Mouse (Mus musculus): ENCODE measurements around the gene Gm17428. TPM values are rescaled to one million over a fixed set of nuclear protein-coding genes. Genes with fewer than 3 reads are reported as not detected.
A peak's percentile ranks its signal among the peaks of the same experiment; 100 is the strongest.

Gene Gm17428
- polyA plus RNA-seq, 1 experiment from 2014 or later = not detected

DNA sequence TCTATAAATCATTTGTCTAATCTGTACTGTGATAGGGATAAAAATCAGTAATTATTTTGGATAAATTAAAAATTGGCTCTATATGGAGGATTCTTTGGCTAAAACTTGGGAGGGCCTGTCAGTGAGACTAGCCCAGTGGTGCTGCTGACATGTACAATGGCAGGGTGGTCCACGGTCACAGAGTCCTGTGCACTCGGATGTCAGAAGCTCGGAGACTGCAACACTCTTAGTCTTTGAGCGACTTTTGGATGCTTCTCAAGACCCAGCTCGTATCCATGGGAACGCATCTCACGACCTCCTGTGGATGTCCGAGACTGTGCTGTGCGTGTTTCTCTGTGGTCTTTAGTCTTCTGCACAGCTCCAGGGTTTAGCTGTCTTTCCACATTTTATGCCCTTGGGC lies 43.7 kb downstream of the Gm17428 start:
- H3K27me3 ChIP-seq (replicated peaks; ENCODE audit: insufficient read depth, low read length) = no peaks in the 10 kb centered on the region
- DNase-seq (ENCODE audit: low spot score) (no peak), ATAC-seq (no peak)
- H3K4me1 ChIP-seq (ENCODE audit: insufficient read depth, low read depth, low read length) = no peaks in the 10 kb centered on the region
- WGBS = 86% methylated on average over 9 of the region's 9 CpGs
- TF ChIP-seq CTCF (IDR thresholded peaks at IDR 0.05) (no peak), EP300 (IDR thresholded peaks at IDR 0.05) (no peak)
- H3K27ac ChIP-seq (ENCODE audit: low read length) = no peak overlapping the region
- H3K9ac ChIP-seq (replicated peaks; ENCODE audit: low read depth) = no peak overlapping the region
- H3K9me3 ChIP-seq (ENCODE audit: low read length) = no peaks in the 10 kb centered on the region
- H3K4me2 ChIP-seq (replicated peaks; ENCODE audit: low read depth, low read length) = no peak overlapping the region
- no peak overlapping the region for H3K4me3 ChIP-seq (ENCODE audit: low read depth, low read length)
- peaks cover 17% of the 10 kb centered on the region; the same call in 1 of the 2 replicates for H3K36me3 ChIP-seq (ENCODE audit: insufficient read depth, low read length)

DNA sequence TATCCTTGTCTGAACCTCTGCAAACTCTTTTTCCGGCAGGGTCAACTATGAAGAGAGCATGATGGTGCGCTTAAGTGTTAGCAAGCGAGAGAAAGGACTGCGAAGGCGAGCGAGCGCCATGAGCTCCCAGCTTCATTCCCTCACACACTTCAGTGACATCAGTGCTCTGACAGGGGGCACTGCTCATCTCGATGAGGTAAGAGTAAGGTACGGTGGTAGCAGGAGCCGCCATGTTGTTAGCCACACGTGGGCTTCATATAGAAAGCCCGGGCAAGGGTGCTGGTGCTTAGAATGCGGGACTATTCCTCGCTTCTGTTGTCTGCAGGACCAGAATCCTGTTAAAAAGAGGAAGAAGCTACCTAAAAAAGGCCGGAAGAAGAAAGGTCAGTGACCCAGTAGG lies 46.3 kb downstream of the Gm17428 start:
- Histone ChIP-seq H3K27me3 (replicated peaks; ENCODE audit: insufficient read depth, low read length) (no peaks in the 10 kb centered on the region), H3K36me3 (ENCODE audit: insufficient read depth, low read length) (peaks cover 17% of the 10 kb centered on the region; the same call in 1 of the 2 replicates), H3K4me1 (ENCODE audit: insufficient read depth, low read depth, low read length) (no peaks in the 10 kb centered on the region), H3K4me3 (ENCODE audit: low read depth, low read length) (no peak overlapping the region), H3K9me3 (ENCODE audit: low read length) (no peaks in the 10 kb centered on the region), H3K9ac (replicated peaks; ENCODE audit: low read depth) (no peak overlapping the region), H3K27ac (ENCODE audit: low read length) (no peak overlapping the region), H3K4me2 (replicated peaks; ENCODE audit: low read depth, low read length) (no peak overlapping the region)
- ATAC-seq = no peak
- no peak for DNase-seq (ENCODE audit: low spot score)
- 86% methylated on average over 15 of the region's 15 CpGs for WGBS
- no peak for TF ChIP-seq CTCF (IDR thresholded peaks at IDR 0.05)
- TF ChIP-seq EP300 (IDR thresholded peaks at IDR 0.05) = no peak

DNA sequence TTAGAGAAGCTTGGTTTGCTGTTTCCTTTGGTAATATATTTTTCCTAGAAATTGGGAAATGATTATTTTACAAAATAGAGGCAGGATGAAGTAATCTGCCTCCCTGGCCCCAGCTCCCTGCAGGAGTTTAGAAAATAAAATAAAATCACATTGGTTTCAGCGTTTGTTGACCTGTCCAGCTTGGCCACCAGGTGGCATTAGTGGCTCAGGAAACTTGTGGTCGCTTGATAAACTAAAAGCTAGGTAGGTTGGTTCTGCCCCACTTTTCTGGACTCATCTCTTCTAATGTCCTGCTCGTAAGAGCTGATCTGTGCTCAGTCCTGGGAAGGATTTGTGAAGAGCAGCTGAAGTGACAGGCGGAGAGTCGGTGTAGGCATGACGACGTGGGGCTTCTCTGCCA lies 47.5 kb downstream of the Gm17428 start:
- Histone ChIP-seq H3K27ac (ENCODE audit: low read length) (no peak overlapping the region), H3K36me3 (ENCODE audit: insufficient read depth, low read length) (peaks cover 17% of the 10 kb centered on the region; the same call in 1 of the 2 replicates), H3K4me1 (ENCODE audit: insufficient read depth, low read depth, low read length) (no peaks in the 10 kb centered on the region), H3K9ac (replicated peaks; ENCODE audit: low read depth) (no peak overlapping the region), H3K27me3 (replicated peaks; ENCODE audit: insufficient read depth, low read length) (no peaks in the 10 kb centered on the region), H3K9me3 (ENCODE audit: low read length) (no peaks in the 10 kb centered on the region), H3K4me3 (ENCODE audit: low read depth, low read length) (no peak overlapping the region), H3K4me2 (replicated peaks; ENCODE audit: low read depth, low read length) (no peak overlapping the region)
- 58% methylated on average over 7 of the region's 7 CpGs for WGBS
- ATAC-seq (peak; percentile 43), DNase-seq (ENCODE audit: low spot score) (peak; percentile 73)
- peak; percentile 78 for TF ChIP-seq CTCF (IDR thresholded peaks at IDR 0.05)
- no peak for TF ChIP-seq EP300 (IDR thresholded peaks at IDR 0.05)

DNA sequence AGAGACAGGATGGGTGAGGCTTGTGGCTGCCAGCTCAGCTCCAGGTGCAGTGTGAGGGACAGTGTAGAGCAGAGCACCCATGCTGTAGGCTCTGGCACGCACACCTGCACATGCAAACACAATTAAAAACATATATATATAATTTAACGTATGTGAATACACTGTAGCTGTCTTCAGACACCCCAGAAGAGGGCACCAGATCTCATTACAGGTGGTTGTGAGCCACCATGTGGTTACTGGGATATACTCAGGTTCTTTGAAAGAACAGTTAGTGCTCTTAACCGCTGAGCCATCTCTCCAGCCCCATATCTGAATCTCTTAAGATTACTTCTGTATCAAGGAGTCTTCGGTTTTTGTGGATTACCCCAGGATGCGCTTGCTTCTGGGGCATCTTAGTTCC lies 48.8 kb downstream of the Gm17428 start:
- DNase-seq (ENCODE audit: low spot score) = no peak
- peaks cover 17% of the 10 kb centered on the region; the same call in 1 of the 2 replicates for H3K36me3 ChIP-seq (ENCODE audit: insufficient read depth, low read length)
- H3K9me3 ChIP-seq (ENCODE audit: low read length) = no peaks in the 10 kb centered on the region
- TF ChIP-seq CTCF (IDR thresholded peaks at IDR 0.05) (no peak), EP300 (IDR thresholded peaks at IDR 0.05) (no peak)
- H3K27ac ChIP-seq (ENCODE audit: low read length) = no peak overlapping the region
- no peaks in the 10 kb centered on the region for H3K4me1 ChIP-seq (ENCODE audit: insufficient read depth, low read depth, low read length)
- H3K9ac ChIP-seq (replicated peaks; ENCODE audit: low read depth) = no peak overlapping the region
- ATAC-seq = no peak
- H3K4me3 ChIP-seq (ENCODE audit: low read depth, low read length) = no peak overlapping the region
- WGBS = 83% methylated on average over 5 of the region's 5 CpGs
- no peaks in the 10 kb centered on the region for H3K27me3 ChIP-seq (replicated peaks; ENCODE audit: insufficient read depth, low read length)
- no peak overlapping the region for H3K4me2 ChIP-seq (replicated peaks; ENCODE audit: low read depth, low read length)

MicroRNAs within 50 kb of the gene (microRNA counts, 519-probe panel; counts per million panel counts)
- microRNA mmu-miR-208a = 4,622 counts per million, percentile 52 among the panel's probes with 10 or more counts
- 4,120 counts per million, percentile 42 among the panel's probes with 10 or more counts for microRNA mmu-miR-208b

Small RNA genes within 50 kb of the gene (microRNA-seq; reads per million reads assigned to microRNA genes)
- gene Mir208a = 165 reads per million, percentile 54 among the genes with 10 or more reads in this experiment
- gene Mir208b = 404 reads per million, percentile 65 among the genes with 10 or more reads in this experiment

Other genes starting within 250 kb of the Gm17428 start
- gene Slc7a8, start 195.0 kb upstream of the Gm17428 start, polyA plus RNA-seq (2015; fragmentation: Nextera tagmentation; extraction: Ambion mirVana) = 1.2 TPM in 2 replicates
- gene Rnf212b, start 162.8 kb upstream of the Gm17428 start, polyA plus RNA-seq (2015; fragmentation: Nextera tagmentation; extraction: Ambion mirVana) = not detected in 2 replicates
- gene Homez, start 106.0 kb upstream of the Gm17428 start, polyA plus RNA-seq (2015; fragmentation: Nextera tagmentation; extraction: Ambion mirVana) = 6.2 and 7.5 TPM in 2 replicates
- 2.5 and 2.7 TPM in 2 replicates for gene Ppp1r3e, start 99.4 kb upstream of the Gm17428 start, polyA plus RNA-seq (2015; fragmentation: Nextera tagmentation; extraction: Ambion mirVana)
- gene Bcl2l2, start 93.6 kb upstream of the Gm17428 start, polyA plus RNA-seq (2015; fragmentation: Nextera tagmentation; extraction: Ambion mirVana) = 5.4 and 6.1 TPM in 2 replicates
- gene Gm20521, start 93.5 kb upstream of the Gm17428 start, polyA plus RNA-seq (2015; fragmentation: Nextera tagmentation; extraction: Ambion mirVana) = 0.31 and 0.98 TPM in 2 replicates
- 64.4 and 66.1 TPM in 2 replicates for gene Pabpn1, start 84.4 kb upstream of the Gm17428 start, polyA plus RNA-seq (2015; fragmentation: Nextera tagmentation; extraction: Ambion mirVana)
- gene Slc22a17, start 63.8 kb upstream of the Gm17428 start, polyA plus RNA-seq (2015; fragmentation: Nextera tagmentation; extraction: Ambion mirVana) = 13.6 and 13.8 TPM in 2 replicates
- 8.1 and 8.5 TPM in 2 replicates for gene Efs, start 50.8 kb upstream of the Gm17428 start, polyA plus RNA-seq (2015; fragmentation: Nextera tagmentation; extraction: Ambion mirVana)
- not detected in 2 replicates for gene Il25, start 44.2 kb upstream of the Gm17428 start, polyA plus RNA-seq (2015; fragmentation: Nextera tagmentation; extraction: Ambion mirVana)
- gene Cmtm5, start 40.7 kb upstream of the Gm17428 start, polyA plus RNA-seq (2015; fragmentation: Nextera tagmentation; extraction: Ambion mirVana) = 0.21 and 0.40 TPM in 2 replicates
- 61.0 and 79.5 TPM in 2 replicates for gene Myh6, start 10.0 kb upstream of the Gm17428 start, polyA plus RNA-seq (2015; fragmentation: Nextera tagmentation; extraction: Ambion mirVana)
- 16.4 and 19.1 TPM in 2 replicates for gene Myh7, start 17.7 kb downstream of the Gm17428 start, polyA plus RNA-seq (2015; fragmentation: Nextera tagmentation; extraction: Ambion mirVana)
- gene Ngdn, start 38.5 kb downstream of the Gm17428 start, polyA plus RNA-seq (2015; fragmentation: Nextera tagmentation; extraction: Ambion mirVana) = 59.1 and 62.8 TPM in 2 replicates
- 1.0 and 1.7 TPM in 2 replicates for gene Zfhx2, start 115.4 kb downstream of the Gm17428 start, polyA plus RNA-seq (2015; fragmentation: Nextera tagmentation; extraction: Ambion mirVana)
- gene Thtpa, start 117.9 kb downstream of the Gm17428 start, polyA plus RNA-seq (2015; fragmentation: Nextera tagmentation; extraction: Ambion mirVana) = 13.6 and 14.1 TPM in 2 replicates
- 11.5 and 13.3 TPM in 2 replicates for gene Ap1g2, start 129.7 kb downstream of the Gm17428 start, polyA plus RNA-seq (2015; fragmentation: Nextera tagmentation; extraction: Ambion mirVana)
- 0.08 and 0.17 TPM in 2 replicates for gene Jph4, start 140.0 kb downstream of the Gm17428 start, polyA plus RNA-seq (2015; fragmentation: Nextera tagmentation; extraction: Ambion mirVana)
- 0.23 TPM in 1 of 2 replicates, not detected in the other for gene Dhrs2, start 245.1 kb downstream of the Gm17428 start, polyA plus RNA-seq (2015; fragmentation: Nextera tagmentation; extraction: Ambion mirVana)